Mouse (Mus musculus) liver, embryonic 11.5 days (tissue): ENCODE measurements around the gene Gopc. TPM values are rescaled to one million over a fixed set of nuclear protein-coding genes. Genes with fewer than 3 reads are reported as not detected.
"Not testable (repeated sequence)": the region's sequence is repeated elsewhere in the genome, so short reads cannot be mapped to it uniquely, and the experiment has no call there.

Experiments
- ATAC-seq: fragments of 200-750 bp; cut with Nextera tagmentation; replicated peaks from 2 replicates; pipeline ENCODE4 v1.8.0; 2017; ENCODE audit warnings: moderate number of reproducible peaks, mild to moderate bottlenecking, moderate TSS enrichment, moderate library complexity; ENCODE audit not compliant: low FRiP score
- DNase-seq: peaks from one replicate; pipeline ENCODE4 v3.0.0-alpha.2; 2017; ENCODE audit warnings: low spot score
- H3K27ac ChIP-seq: fragments of 300-500 bp; sonication (generic); 2 replicates; pipeline ENCODE4 v1.5.1; 2014; ENCODE audit warnings: mild to moderate bottlenecking, low read depth, low read length, control low read depth
- H3K27me3 ChIP-seq: fragments of 300-500 bp; sonication (generic); replicated peaks from 2 replicates; pipeline ENCODE4 v1.6.1; 2014; ENCODE audit warnings: low read length, mixed read lengths; ENCODE audit not compliant: control insufficient read depth, insufficient read depth
- H3K36me3 ChIP-seq: fragments of 300-500 bp; sonication (generic); 2 replicates; pipeline ENCODE4 v1.6.1; 2014; ENCODE audit warnings: mild to moderate bottlenecking, low read length, moderate library complexity, mixed read lengths; ENCODE audit not compliant: control insufficient read depth, insufficient read depth
- H3K4me1 ChIP-seq: fragments of 300-500 bp; sonication (generic); replicated peaks from 2 replicates; pipeline ENCODE4 v1.6.1; 2014; ENCODE audit warnings: low read length, mixed read lengths; ENCODE audit not compliant: control insufficient read depth, insufficient read depth
- H3K4me2 ChIP-seq: fragments of 300-500 bp; sonication (generic); 2 replicates; pipeline ENCODE4 v1.6.1; 2014; ENCODE audit warnings: mild to moderate bottlenecking, control low read depth, moderate library complexity
- H3K4me3 ChIP-seq: fragments of 300-500 bp; sonication (generic); 2 replicates; pipeline ENCODE4 v1.5.1; 2014; ENCODE audit warnings: low read depth, low read length, control low read depth
- H3K9ac ChIP-seq: fragments of 300-500 bp; sonication (generic); 2 replicates; pipeline ENCODE4 v1.6.1; 2014; ENCODE audit warnings: low read depth, low read length, control low read depth
- H3K9me3 ChIP-seq: fragments of 300-500 bp; sonication (generic); 2 replicates; pipeline ENCODE4 v1.6.1; 2016; ENCODE audit warnings: low read length, inconsistent platforms, mixed read lengths; ENCODE audit not compliant: control insufficient read depth
- WGBS: fragments of 180-500 bp; shearing (Covaris S2); extraction: QIAGEN DNeasy Blood & Tissue Kit; methylation state at CpG from one replicate; pipeline ENCODE4 v1.1.7; 2014; 5-methylcytosine and 5-hydroxymethylcytosine counted together
- polyA plus RNA-seq: library from polyadenylated mRNA; unstranded; fragments of >200 nt; fragmentation: Nextera tagmentation; extraction: Ambion mirVana; gene quantifications from 2 replicates; pipeline ENCODE4 v1.2.1, GENCODE M21; 2014

Gopc gene
- polyA plus RNA-seq, 1 experiment from 2014 or later: 9.8 TPM

DNA sequence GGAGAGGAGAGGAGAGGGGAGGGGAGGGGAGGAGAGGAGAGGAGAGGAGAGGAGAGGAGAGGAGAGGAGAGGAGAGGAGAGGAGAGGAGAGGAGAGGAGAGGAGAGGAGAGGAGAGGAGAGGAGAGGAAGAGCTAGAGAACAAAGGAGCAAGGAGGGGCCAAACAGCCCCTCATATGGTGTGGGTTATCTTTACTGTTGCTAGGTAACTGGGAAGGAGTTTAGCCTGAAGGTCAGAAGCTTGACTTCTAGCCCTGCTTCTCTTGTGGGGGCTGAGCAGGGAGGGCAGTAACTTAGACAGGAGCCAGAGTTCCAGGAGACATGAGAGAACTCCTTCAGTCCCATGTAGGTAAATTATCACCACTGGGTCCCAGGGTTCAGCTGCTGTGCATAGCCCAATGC, 83.4 kb downstream of the Gopc start:
- not testable (repeated sequence) for H3K27me3 ChIP-seq, H3K4me1 ChIP-seq, DNase-seq, H3K4me2 ChIP-seq, H3K36me3 ChIP-seq, H3K4me3 ChIP-seq, H3K9me3 ChIP-seq, H3K9ac ChIP-seq, ATAC-seq, H3K27ac ChIP-seq

DNA sequence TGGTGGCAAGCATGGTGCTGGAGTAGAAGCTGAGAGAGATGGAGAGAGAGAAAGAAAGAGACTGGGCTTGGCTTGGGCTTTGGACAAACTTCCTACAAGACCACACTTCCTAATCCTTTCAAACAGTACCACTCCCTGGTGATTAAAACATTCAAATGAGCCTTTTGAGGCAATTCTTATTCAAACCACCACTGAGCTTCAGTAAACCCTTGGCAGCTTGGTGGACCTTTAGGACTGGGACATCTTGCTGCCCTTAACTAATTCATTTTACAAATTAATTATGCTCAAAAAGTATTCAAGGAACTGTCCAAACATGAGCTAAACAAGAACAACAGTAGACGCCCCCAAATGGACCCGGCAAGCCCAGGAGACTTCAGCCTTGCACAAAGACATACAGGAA, 86.0 kb downstream of the Gopc start:
- Histone ChIP-seq H3K27ac (no peak overlapping the region), H3K4me1 (no peaks in the 10 kb centered on the region), H3K9ac (no peak overlapping the region), H3K4me2 (no peak overlapping the region), H3K27me3 (no peaks in the 10 kb centered on the region), H3K9me3 (no peaks in the 10 kb centered on the region), H3K4me3 (no peak overlapping the region), H3K36me3 (no peaks in the 10 kb centered on the region)
- DNase-seq (no peak), ATAC-seq (no peak)
- 85% methylated on average over 2 of the region's 2 CpGs for WGBS

DNA sequence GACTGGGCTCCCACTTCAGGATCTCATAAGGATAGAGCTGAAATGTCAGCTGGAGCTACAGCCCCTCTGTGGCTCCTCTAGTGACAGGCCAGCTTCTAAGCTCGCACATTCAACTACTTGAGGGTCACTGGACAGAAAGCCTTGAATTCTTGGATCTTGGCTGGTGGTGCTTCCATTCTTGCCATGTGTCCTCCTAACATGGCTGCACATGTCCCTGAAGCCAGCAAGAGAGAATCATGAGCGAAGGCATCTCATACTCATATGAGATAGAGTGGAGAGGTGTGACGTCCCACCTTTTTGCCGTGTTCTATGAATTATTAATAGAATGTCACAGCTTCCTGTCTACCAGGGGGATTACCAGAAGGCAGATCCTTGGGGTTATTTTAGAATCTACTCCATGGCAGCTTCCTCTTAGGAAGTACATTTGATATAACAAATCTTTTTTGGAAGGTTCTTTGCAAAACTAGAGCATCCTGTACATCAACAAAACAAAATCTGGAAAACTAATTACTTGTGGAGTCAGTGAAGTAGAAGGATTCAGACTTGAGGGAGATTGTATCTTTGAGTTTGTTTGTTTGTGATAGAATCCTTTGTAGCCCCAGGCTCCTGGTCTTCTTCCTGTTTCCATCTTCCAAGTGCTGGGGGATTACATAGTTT, 87.9 kb downstream of the Gopc start:
- H3K9me3 ChIP-seq: no peaks in the 10 kb centered on the region
- H3K27me3 ChIP-seq: no peaks in the 10 kb centered on the region
- WGBS: 71% methylated on average over 4 of the region's 4 CpGs
- H3K27ac ChIP-seq: no peak overlapping the region
- H3K4me2 ChIP-seq: no peak overlapping the region
- H3K4me1 ChIP-seq: no peaks in the 10 kb centered on the region
- ATAC-seq (no peak), DNase-seq (no peak)
- no peaks in the 10 kb centered on the region for H3K36me3 ChIP-seq
- no peak overlapping the region for H3K9ac ChIP-seq
- H3K4me3 ChIP-seq: no peak overlapping the region

DNA sequence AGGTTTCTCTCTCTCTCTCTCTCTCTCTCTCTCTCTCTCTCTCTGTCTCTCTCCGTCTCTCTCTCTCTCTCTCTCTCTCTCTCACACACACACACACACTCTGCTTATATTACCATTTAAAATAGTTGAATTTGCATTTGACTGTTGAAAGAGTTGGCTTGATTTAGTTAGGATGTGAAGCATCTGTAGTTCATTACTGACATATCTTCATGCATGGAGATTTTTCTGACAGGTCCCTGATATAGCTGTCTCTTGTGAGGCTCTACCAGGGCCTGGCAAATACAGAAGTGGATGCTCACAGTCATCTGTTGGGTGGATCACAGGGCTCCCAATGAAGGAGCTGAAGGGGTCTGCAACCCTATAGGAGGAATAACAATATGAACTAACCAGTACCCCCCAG, 89.5 kb downstream of the Gopc start:
- H3K27me3 ChIP-seq, H3K4me3 ChIP-seq, DNase-seq, H3K9me3 ChIP-seq, H3K4me2 ChIP-seq, H3K9ac ChIP-seq, H3K4me1 ChIP-seq, ATAC-seq, H3K27ac ChIP-seq, H3K36me3 ChIP-seq: not testable (repeated sequence)
- 64% methylated on average over 1 of the region's 1 CpGs for WGBS

DNA sequence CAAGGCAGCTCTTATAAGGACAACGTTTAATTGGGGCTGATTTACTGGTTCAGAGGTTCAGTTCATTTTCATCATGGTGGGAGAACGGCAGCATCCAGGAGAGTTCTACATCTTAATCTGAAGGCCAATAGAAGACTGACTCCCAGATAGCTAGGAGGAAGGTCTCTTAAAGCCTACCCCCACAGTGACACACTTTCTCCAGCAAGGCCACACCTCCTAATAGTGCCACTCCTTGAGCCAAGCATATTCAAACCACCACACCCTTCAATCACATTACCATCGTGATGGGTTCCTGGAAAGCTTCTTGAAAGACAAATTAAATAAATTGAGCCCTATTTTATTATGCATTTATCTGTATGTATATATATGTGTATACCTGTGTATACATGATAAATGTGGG, 92.7 kb downstream of the Gopc start:
- ATAC-seq (no peak), DNase-seq (no peak)
- no peaks in the 10 kb centered on the region for H3K36me3 ChIP-seq
- H3K27me3 ChIP-seq: no peaks in the 10 kb centered on the region
- H3K4me3 ChIP-seq: no peak overlapping the region
- no peak overlapping the region for H3K27ac ChIP-seq
- no peak overlapping the region for H3K4me2 ChIP-seq
- no peak overlapping the region for H3K9ac ChIP-seq
- H3K9me3 ChIP-seq: no peaks in the 10 kb centered on the region
- WGBS: 81% methylated on average over 3 of the region's 3 CpGs
- no peaks in the 10 kb centered on the region for H3K4me1 ChIP-seq

DNA sequence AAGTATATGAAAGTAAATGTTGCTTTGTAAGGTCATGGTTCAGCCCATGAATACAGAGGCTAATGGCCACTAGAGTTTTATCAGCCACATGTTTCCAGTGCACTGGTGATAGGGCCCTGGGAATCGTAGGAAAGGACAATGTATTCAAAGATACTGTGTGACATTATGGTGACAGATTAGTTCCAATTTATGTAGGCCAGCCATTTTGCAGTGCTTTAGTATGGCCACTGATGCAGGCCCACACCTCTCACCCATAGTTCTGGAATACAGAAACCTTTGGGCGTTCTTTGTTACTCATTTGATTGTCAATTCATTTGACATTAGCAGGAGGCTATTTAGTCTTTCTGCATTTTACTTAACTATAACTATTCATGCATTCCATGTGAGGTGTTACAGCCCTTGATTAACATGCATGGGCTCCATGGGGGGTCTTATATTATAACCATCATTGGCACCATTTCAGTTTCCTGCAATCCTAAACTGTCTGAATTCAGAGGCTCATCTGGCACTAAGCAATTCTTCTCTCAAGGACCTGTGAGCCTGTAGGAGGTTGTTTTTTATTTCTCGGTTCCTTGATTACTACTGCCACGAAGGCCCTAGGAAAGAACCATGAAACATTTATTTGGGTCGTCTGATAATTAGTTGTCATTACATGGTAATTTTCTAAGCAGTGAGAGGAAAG, 93.9 kb downstream of the Gopc start:
- WGBS: 84% methylated on average over 5 of the region's 5 CpGs
- Histone ChIP-seq H3K9ac (no peak overlapping the region), H3K4me1 (no peaks in the 10 kb centered on the region), H3K9me3 (no peaks in the 10 kb centered on the region), H3K27me3 (no peaks in the 10 kb centered on the region), H3K4me3 (no peak overlapping the region), H3K27ac (no peak overlapping the region), H3K36me3 (no peaks in the 10 kb centered on the region), H3K4me2 (no peak overlapping the region)
- DNase-seq (no peak), ATAC-seq (no peak)

Other genes starting within 250 kb of the Gopc start
- 0.09 TPM in 1 of 2 replicates, not detected in the other for gene Ros1, start 186.9 kb downstream of the Gopc start, polyA plus RNA-seq
- gene Dcbld1, start 148.5 kb downstream of the Gopc start, polyA plus RNA-seq: 11.9 and 13.5 TPM in 2 replicates
- not detected in 2 replicates for gene Gm26741, start 23.4 kb downstream of the Gopc start, polyA plus RNA-seq
- gene Nepn, start 6.8 kb upstream of the Gopc start, polyA plus RNA-seq: 2.1 and 3.8 TPM in 2 replicates
- 15.1 and 16.1 TPM in 2 replicates for gene Nus1, start 35.4 kb upstream of the Gopc start, polyA plus RNA-seq